Mouse (Mus musculus): ENCODE results near the gene Rcvrn. TPM values are rescaled to one million over a fixed set of nuclear protein-coding genes. Genes with fewer than 3 reads are reported as not detected.

Rcvrn gene
- polyA plus RNA-seq, 1 experiment from 2014 or later, result not detected

- Histone ChIP-seq H3K36me3 (replicated peaks; ENCODE audit: control insufficient read depth, insufficient read depth, low read depth, low read length) (no peaks in the 10 kb centered on the region), H3K4me1 (ENCODE audit: control insufficient read depth, insufficient read depth, low read length) (no peaks in the 10 kb centered on the region), H3K27me3 (ENCODE audit: control insufficient read depth, insufficient read depth, low read length) (no peaks in the 10 kb centered on the region), H3K9me3 (replicated peaks; ENCODE audit: control insufficient read depth, low read length) (no peaks in the 10 kb centered on the region), H3K9ac (replicated peaks; ENCODE audit: low read length) (no peak overlapping the region), H3K4me2 (ENCODE audit: low read depth, low read length) (no peak overlapping the region), H3K27ac (replicated peaks; ENCODE audit: low read depth, low read length) (no peak overlapping the region), H3K4me3 (ENCODE audit: low read depth, low read length) (no peak overlapping the region)
- DNase-seq (ENCODE audit: low spot score) (peak; percentile 87), ATAC-seq (replicated peaks; ENCODE audit: insufficient number of reproducible peaks, low FRiP score, low TSS enrichment, low read depth) (0 out of 2 replicates have a peak, but pooled peaks have one; percentile 48)
- 59% methylated on average over 12 of the region's 12 CpGs for WGBS
Measured at GRCm38 (mm10) chr11:67675562-67676540, 19.3 kb upstream of the Rcvrn start.

DNA sequence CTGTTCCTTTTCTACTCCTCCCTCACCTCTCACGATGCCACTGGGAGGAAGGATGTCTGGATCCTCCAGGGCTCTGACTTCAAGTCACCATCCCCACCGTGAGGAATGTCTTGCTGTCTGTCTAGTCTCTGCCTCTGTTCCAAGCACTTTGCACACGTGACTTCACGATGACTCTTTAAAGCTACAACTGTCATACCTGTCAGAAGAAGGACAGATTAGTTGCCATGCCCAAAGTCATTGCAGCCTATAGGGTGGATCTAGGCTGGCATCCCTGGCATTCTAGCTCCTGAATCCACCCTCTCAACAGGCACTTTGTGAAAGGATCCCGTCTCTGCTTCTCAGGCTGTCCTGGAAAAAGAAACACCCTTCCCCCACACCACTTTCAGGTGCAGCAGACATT is 15.8 kb upstream of the Rcvrn start:
- Histone ChIP-seq H3K4me1 (ENCODE audit: control insufficient read depth, insufficient read depth, low read length) (no peaks in the 10 kb centered on the region), H3K9ac (replicated peaks; ENCODE audit: low read length) (no peak overlapping the region), H3K4me2 (ENCODE audit: low read depth, low read length) (no peak overlapping the region), H3K4me3 (ENCODE audit: low read depth, low read length) (no peak overlapping the region), H3K27me3 (ENCODE audit: control insufficient read depth, insufficient read depth, low read length) (no peaks in the 10 kb centered on the region), H3K9me3 (replicated peaks; ENCODE audit: control insufficient read depth, low read length) (no peaks in the 10 kb centered on the region), H3K27ac (replicated peaks; ENCODE audit: low read depth, low read length) (no peak overlapping the region), H3K36me3 (replicated peaks; ENCODE audit: control insufficient read depth, insufficient read depth, low read depth, low read length) (no peaks in the 10 kb centered on the region)
- 64% methylated on average over 5 of the region's 5 CpGs for WGBS
- ATAC-seq (replicated peaks; ENCODE audit: insufficient number of reproducible peaks, low FRiP score, low TSS enrichment, low read depth), result no peak
- no peak for DNase-seq (ENCODE audit: low spot score)

DNA sequence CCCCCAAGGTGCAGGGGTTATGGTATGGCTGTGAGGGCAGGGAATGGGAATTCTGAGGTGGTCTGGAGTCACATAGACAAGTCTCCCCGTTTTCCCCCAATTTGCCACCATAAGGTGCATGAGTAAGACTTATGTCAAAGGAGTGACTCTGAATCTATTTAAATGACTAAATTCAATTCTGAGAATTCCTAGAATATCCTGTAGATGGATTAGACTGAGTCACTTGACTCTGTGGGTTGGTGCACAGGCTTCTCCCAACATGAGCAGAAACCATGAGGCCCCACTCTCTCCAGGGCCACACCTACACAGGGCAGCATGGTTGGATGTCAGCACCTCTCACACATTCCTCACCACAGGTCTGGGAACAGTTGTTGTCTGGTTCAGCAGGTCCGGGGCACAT is 15.2 kb upstream of the Rcvrn start:
- no peaks in the 10 kb centered on the region for H3K27me3 ChIP-seq (ENCODE audit: control insufficient read depth, insufficient read depth, low read length)
- no peaks in the 10 kb centered on the region for H3K4me1 ChIP-seq (ENCODE audit: control insufficient read depth, insufficient read depth, low read length)
- no peak overlapping the region for H3K9ac ChIP-seq (replicated peaks; ENCODE audit: low read length)
- no peak overlapping the region for H3K4me3 ChIP-seq (ENCODE audit: low read depth, low read length)
- H3K36me3 ChIP-seq (replicated peaks; ENCODE audit: control insufficient read depth, insufficient read depth, low read depth, low read length), result no peaks in the 10 kb centered on the region
- H3K4me2 ChIP-seq (ENCODE audit: low read depth, low read length), result no peak overlapping the region
- DNase-seq (ENCODE audit: low spot score), result no peak
- 83% methylated on average over 2 of the region's 2 CpGs for WGBS
- H3K27ac ChIP-seq (replicated peaks; ENCODE audit: low read depth, low read length), result no peak overlapping the region
- no peak for ATAC-seq (replicated peaks; ENCODE audit: insufficient number of reproducible peaks, low FRiP score, low TSS enrichment, low read depth)
- H3K9me3 ChIP-seq (replicated peaks; ENCODE audit: control insufficient read depth, low read length), result no peaks in the 10 kb centered on the region

DNA sequence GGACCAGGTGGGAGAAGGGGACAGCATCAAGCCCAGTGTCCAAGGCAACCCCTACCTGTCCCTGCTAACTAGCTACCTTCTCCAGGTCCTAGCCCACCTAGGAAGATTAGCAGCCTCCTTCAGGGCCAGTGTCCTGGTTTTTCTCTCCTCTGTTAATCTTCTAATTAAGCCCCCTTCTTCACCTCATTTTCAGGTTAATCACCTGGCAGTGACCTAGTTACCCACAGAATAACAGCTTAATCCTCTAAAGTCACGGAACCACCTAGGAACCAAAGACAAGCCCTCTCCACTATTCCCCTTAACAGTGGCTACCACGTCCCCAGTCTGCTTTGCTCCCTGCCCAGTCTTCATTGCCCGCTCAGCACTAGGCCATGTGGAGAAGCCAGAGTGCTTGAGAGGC is 13.3 kb upstream of the Rcvrn start:
- 85% methylated on average over 3 of the region's 3 CpGs for WGBS
- DNase-seq (ENCODE audit: low spot score), result no peak
- no peak for ATAC-seq (replicated peaks; ENCODE audit: insufficient number of reproducible peaks, low FRiP score, low TSS enrichment, low read depth)
- Histone ChIP-seq H3K4me1 (ENCODE audit: control insufficient read depth, insufficient read depth, low read length) (no peaks in the 10 kb centered on the region), H3K9ac (replicated peaks; ENCODE audit: low read length) (no peak overlapping the region), H3K36me3 (replicated peaks; ENCODE audit: control insufficient read depth, insufficient read depth, low read depth, low read length) (no peaks in the 10 kb centered on the region), H3K27ac (replicated peaks; ENCODE audit: low read depth, low read length) (no peak overlapping the region), H3K4me3 (ENCODE audit: low read depth, low read length) (no peak overlapping the region), H3K9me3 (replicated peaks; ENCODE audit: control insufficient read depth, low read length) (no peaks in the 10 kb centered on the region), H3K27me3 (ENCODE audit: control insufficient read depth, insufficient read depth, low read length) (no peaks in the 10 kb centered on the region), H3K4me2 (ENCODE audit: low read depth, low read length) (no peak overlapping the region)

DNA sequence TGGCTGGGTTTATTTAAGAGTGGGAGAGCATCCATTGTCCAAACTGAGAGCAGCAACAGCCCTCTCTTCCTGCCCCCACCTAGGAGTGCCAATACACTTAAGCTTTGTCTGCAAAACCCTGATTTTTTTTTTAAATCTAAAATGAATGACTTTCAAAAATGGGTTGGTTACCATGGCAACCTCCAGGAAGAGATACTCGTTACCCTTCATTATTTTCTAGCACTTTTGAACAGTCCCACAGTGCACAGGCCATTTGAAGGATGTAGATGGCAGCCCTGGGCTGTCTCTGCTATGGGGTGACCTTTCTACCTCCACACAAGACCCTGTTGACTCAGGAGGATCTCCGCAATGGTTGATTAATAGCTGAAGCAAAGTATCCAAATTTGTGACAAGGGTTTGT is 9.0 kb upstream of the Rcvrn start:
- H3K4me3 ChIP-seq (ENCODE audit: low read depth, low read length), result no peak overlapping the region
- no peak for ATAC-seq (replicated peaks; ENCODE audit: insufficient number of reproducible peaks, low FRiP score, low TSS enrichment, low read depth)
- no peaks in the 10 kb centered on the region for H3K9me3 ChIP-seq (replicated peaks; ENCODE audit: control insufficient read depth, low read length)
- no peak overlapping the region for H3K27ac ChIP-seq (replicated peaks; ENCODE audit: low read depth, low read length)
- no peaks in the 10 kb centered on the region for H3K36me3 ChIP-seq (replicated peaks; ENCODE audit: control insufficient read depth, insufficient read depth, low read depth, low read length)
- H3K4me2 ChIP-seq (ENCODE audit: low read depth, low read length), result no peak overlapping the region
- no peak overlapping the region for H3K9ac ChIP-seq (replicated peaks; ENCODE audit: low read length)
- H3K27me3 ChIP-seq (ENCODE audit: control insufficient read depth, insufficient read depth, low read length), result no peaks in the 10 kb centered on the region
- H3K4me1 ChIP-seq (ENCODE audit: control insufficient read depth, insufficient read depth, low read length), result no peaks in the 10 kb centered on the region
- no peak for DNase-seq (ENCODE audit: low spot score)
- WGBS, result 77% methylated on average over 2 of the region's 2 CpGs

GRCm38 (mm10) chr11:67712976-67713375 is 17.9 kb downstream of the Rcvrn start:
- WGBS, result 85% methylated on average over 4 of the region's 4 CpGs
- no peak overlapping the region for H3K27ac ChIP-seq (replicated peaks; ENCODE audit: low read depth, low read length)
- H3K9ac ChIP-seq (replicated peaks; ENCODE audit: low read length), result no peak overlapping the region
- H3K9me3 ChIP-seq (replicated peaks; ENCODE audit: control insufficient read depth, low read length), result no peaks in the 10 kb centered on the region
- ATAC-seq (replicated peaks; ENCODE audit: insufficient number of reproducible peaks, low FRiP score, low TSS enrichment, low read depth), result no peak
- DNase-seq (ENCODE audit: low spot score), result no peak
- H3K4me3 ChIP-seq (ENCODE audit: low read depth, low read length), result no peak overlapping the region
- no peaks in the 10 kb centered on the region for H3K36me3 ChIP-seq (replicated peaks; ENCODE audit: control insufficient read depth, insufficient read depth, low read depth, low read length)
- no peaks in the 10 kb centered on the region for H3K4me1 ChIP-seq (ENCODE audit: control insufficient read depth, insufficient read depth, low read length)
- H3K4me2 ChIP-seq (ENCODE audit: low read depth, low read length), result no peak overlapping the region
- H3K27me3 ChIP-seq (ENCODE audit: control insufficient read depth, insufficient read depth, low read length), result no peaks in the 10 kb centered on the region

GRCm38 (mm10) chr11:67715382-67715781 is 20.3 kb downstream of the Rcvrn start:
- ATAC-seq (replicated peaks; ENCODE audit: insufficient number of reproducible peaks, low FRiP score, low TSS enrichment, low read depth), result no peak
- WGBS, result 82% methylated on average over 4 of the region's 4 CpGs
- no peak overlapping the region for H3K4me3 ChIP-seq (ENCODE audit: low read depth, low read length)

DNA sequence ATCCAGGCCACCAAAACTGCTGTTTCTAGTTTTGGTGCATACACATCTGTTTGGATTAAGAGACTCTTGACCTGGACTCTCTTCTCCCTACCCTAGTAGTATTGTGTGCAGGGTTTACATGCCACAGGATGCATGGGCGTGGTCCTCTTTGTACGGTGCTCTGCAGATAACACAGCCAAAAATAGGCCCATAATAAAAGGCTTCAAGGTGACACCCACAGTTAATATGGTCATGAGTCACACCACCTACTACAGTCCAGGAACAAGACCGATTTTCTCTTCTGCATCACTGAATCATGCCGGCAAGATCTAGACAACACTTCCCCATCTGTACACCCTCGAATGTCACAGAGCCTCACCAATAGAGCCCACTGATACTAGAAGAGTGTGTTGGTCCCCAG is 26.4 kb downstream of the Rcvrn start:
- no peak overlapping the region for H3K4me3 ChIP-seq (ENCODE audit: low read depth, low read length)
- no peaks in the 10 kb centered on the region for H3K36me3 ChIP-seq (replicated peaks; ENCODE audit: control insufficient read depth, insufficient read depth, low read depth, low read length)
- ATAC-seq (replicated peaks; ENCODE audit: insufficient number of reproducible peaks, low FRiP score, low TSS enrichment, low read depth), result no peak
- H3K27me3 ChIP-seq (ENCODE audit: control insufficient read depth, insufficient read depth, low read length), result no peaks in the 10 kb centered on the region
- no peak overlapping the region for H3K4me2 ChIP-seq (ENCODE audit: low read depth, low read length)
- DNase-seq (ENCODE audit: low spot score), result no peak
- H3K9me3 ChIP-seq (replicated peaks; ENCODE audit: control insufficient read depth, low read length), result no peaks in the 10 kb centered on the region
- no peaks in the 10 kb centered on the region for H3K4me1 ChIP-seq (ENCODE audit: control insufficient read depth, insufficient read depth, low read length)
- no peak overlapping the region for H3K27ac ChIP-seq (replicated peaks; ENCODE audit: low read depth, low read length)
- no peak overlapping the region for H3K9ac ChIP-seq (replicated peaks; ENCODE audit: low read length)
- WGBS, result 93% methylated on average over 5 of the region's 5 CpGs

More at GRCm38 (mm10) chr11:67715382-67715781, 20.3 kb downstream of the Rcvrn start:
- Histone ChIP-seq H3K27me3 (ENCODE audit: control insufficient read depth, insufficient read depth, low read length) (no peaks in the 10 kb centered on the region), H3K9ac (replicated peaks; ENCODE audit: low read length) (no peak overlapping the region), H3K4me1 (ENCODE audit: control insufficient read depth, insufficient read depth, low read length) (no peaks in the 10 kb centered on the region), H3K27ac (replicated peaks; ENCODE audit: low read depth, low read length) (no peak overlapping the region), H3K9me3 (replicated peaks; ENCODE audit: control insufficient read depth, low read length) (no peaks in the 10 kb centered on the region), H3K4me2 (ENCODE audit: low read depth, low read length) (no peak overlapping the region), H3K36me3 (replicated peaks; ENCODE audit: control insufficient read depth, insufficient read depth, low read depth, low read length) (no peaks in the 10 kb centered on the region)
- DNase-seq (ENCODE audit: low spot score), result no peak

All from embryonic facial prominence, embryonic 11.5 days (tissue).